Mouse (Mus musculus) hindbrain, embryonic 12.5 days (tissue): ENCODE data around the gene Fam163a. TPM values are rescaled to one million over a fixed set of nuclear protein-coding genes. Genes with fewer than 3 reads are reported as not detected.

Experiments used
- ATAC-seq: fragments of 200-750 bp; cut with Nextera tagmentation; 2 replicates; pipeline ENCODE4 v1.8.0; 2017; ENCODE audit warnings: moderate TSS enrichment; ENCODE audit not compliant: low FRiP score
- H3K27ac ChIP-seq: fragments of 300-500 bp; sonication (generic); 2 replicates; pipeline ENCODE4 v1.5.1; 2016; ENCODE audit warnings: mild to moderate bottlenecking
- H3K27me3 ChIP-seq: fragments of 300-500 bp; sonication (generic); 2 replicates; pipeline ENCODE4 v1.6.1; 2016; ENCODE audit warnings: mild to moderate bottlenecking
- H3K36me3 ChIP-seq: fragments of 300-500 bp; sonication (generic); 2 replicates; pipeline ENCODE4 v1.6.1; 2016; ENCODE audit warnings: mild to moderate bottlenecking
- H3K4me1 ChIP-seq: fragments of 300-500 bp; sonication (generic); 2 replicates; pipeline ENCODE4 v1.6.1; 2016
- H3K4me2 ChIP-seq: fragments of 300-500 bp; sonication (generic); replicated peaks from 2 replicates; pipeline ENCODE4 v1.6.1; 2016; ENCODE audit warnings: mild to moderate bottlenecking
- H3K4me3 ChIP-seq: fragments of 300-500 bp; sonication (generic); 2 replicates; pipeline ENCODE4 v1.5.1; 2016; ENCODE audit warnings: mild to moderate bottlenecking
- H3K9ac ChIP-seq: fragments of 300-500 bp; sonication (generic); 2 replicates; pipeline ENCODE4 v1.6.1; 2016; ENCODE audit warnings: mild to moderate bottlenecking, moderate library complexity
- H3K9me3 ChIP-seq: fragments of 300-500 bp; sonication (generic); replicated peaks from 2 replicates; pipeline ENCODE4 v1.6.1; 2016; ENCODE audit warnings: mild to moderate bottlenecking
- WGBS: fragments of 180-500 bp; shearing (Covaris S2); methylation state at CpG from one replicate; pipeline ENCODE4 v1.1.7; 2016; 5-methylcytosine and 5-hydroxymethylcytosine counted together
- polyA plus RNA-seq: library from polyadenylated mRNA; unstranded; fragments of >200 nt; fragmentation: Nextera tagmentation; extraction: Ambion mirVana; gene quantifications from 2 replicates; pipeline ENCODE4 v1.2.1, GENCODE M21; 2016

The Fam163a gene
- polyA plus RNA-seq, 1 experiment from 2014 or later = 7.9 TPM

DNA sequence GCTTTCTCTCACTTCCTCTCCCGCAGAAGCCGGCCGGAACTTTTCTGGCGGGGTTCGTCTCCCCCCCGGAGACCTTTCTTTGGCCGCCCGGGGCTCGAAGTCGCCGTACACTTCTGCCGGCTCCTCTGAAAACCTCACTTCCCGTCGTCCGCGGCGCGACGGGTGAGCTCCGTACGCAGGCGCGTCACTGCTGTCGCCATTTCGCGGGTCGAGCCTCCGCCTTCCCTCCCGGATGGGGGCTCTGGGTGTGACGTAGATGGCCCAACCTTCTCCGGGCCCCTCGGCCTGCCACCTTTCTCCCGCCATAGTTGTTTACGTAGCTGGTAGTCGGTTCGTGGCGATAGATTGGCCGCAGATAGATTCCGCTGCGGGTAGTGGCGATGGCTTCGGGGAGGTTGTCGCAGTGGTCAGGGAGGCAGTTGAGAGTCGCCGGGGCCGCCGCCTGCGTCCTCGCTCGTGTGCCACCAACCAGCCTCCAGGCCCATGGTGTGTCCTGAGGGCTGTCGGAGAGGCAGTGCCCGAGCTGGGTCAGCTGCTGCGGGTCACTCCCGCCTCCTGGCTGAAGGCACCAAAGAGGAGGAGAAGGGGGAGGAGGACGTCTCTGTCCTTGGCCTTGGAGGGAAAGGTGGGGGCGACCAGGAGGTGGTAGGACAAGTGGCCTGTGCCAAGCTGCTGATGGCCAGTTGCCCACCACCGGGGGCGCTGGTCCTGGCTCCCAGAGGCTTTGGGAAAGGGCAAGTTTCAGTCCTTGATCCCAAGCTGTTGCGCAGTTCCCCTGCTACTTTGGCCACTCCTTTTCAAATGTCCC is 168.7 kb downstream of the Fam163a start, which contains the start of gene Tor1aip1:
Tor1aip1 (minus strand) TSS at position 551 of the 808 bp plus-strand sequence.
- no peaks in the 10 kb centered on the region for H3K9me3 ChIP-seq
- no peaks in the 10 kb centered on the region for H3K27me3 ChIP-seq
- H3K27ac ChIP-seq = peak within 1 kb of the TSS; percentile 99
- ATAC-seq = peak; percentile 96
- peaks cover 21% of the 10 kb centered on the region for H3K36me3 ChIP-seq
- peak within 1 kb of the TSS; percentile 77 for H3K4me3 ChIP-seq
- under 1% methylated on average over 59 of the region's 59 CpGs for WGBS
- H3K4me2 ChIP-seq = peak within 1 kb of the TSS; percentile 69
- H3K4me1 ChIP-seq = peaks cover 14% of the 10 kb centered on the region
- H3K9ac ChIP-seq = peak within 1 kb of the TSS; percentile 89

DNA sequence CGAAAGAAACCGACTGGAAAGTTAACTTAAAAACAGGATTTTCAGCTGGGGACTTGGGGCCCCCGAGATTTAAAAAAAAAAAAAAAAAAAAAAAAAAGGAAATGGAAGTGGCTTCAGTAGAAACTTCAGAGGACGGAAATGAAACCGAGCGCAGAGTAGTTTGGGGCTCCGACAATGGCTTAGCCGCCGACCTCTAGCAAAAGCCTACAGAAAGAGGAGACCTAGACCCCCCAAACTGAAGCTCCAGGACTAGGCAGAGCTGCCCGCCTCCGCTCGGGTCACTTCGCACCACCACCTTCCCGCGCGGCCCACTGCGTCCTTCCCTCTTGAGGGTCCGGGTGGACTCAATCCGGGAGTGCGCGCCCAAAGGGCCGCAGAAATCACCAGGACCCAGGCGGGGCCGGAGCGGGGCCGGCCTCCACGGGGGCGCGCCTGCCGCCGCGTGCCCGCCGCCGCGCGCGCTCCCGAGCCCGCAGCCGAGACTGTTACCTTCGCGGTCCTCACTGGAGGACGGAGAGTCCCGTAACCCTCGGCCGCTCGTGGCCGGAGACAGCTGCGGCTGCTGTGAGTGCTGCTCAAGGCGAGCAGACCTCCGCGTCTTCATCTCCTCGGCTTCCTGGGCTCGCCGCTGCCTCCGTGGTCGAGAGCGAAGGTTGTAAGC is 169.4 kb downstream of the Fam163a start, which contains the start of gene Tor1aip2:
Tor1aip2 (plus strand) TSS at position 135 of the 661 bp plus-strand sequence.
- ATAC-seq = peak; percentile 85
- H3K9ac ChIP-seq = peak within 1 kb of the TSS; percentile 89
- peaks cover 28% of the 10 kb centered on the region for H3K36me3 ChIP-seq
- H3K27me3 ChIP-seq = no peaks in the 10 kb centered on the region
- H3K4me2 ChIP-seq = peak within 1 kb of the TSS; percentile 69
- H3K4me3 ChIP-seq = peak within 1 kb of the TSS; percentile 77
- peaks cover 14% of the 10 kb centered on the region for H3K4me1 ChIP-seq
- H3K27ac ChIP-seq = peak within 1 kb of the TSS; percentile 99
- no peaks in the 10 kb centered on the region for H3K9me3 ChIP-seq
- WGBS = under 1% methylated on average over 56 of the region's 59 CpGs

DNA sequence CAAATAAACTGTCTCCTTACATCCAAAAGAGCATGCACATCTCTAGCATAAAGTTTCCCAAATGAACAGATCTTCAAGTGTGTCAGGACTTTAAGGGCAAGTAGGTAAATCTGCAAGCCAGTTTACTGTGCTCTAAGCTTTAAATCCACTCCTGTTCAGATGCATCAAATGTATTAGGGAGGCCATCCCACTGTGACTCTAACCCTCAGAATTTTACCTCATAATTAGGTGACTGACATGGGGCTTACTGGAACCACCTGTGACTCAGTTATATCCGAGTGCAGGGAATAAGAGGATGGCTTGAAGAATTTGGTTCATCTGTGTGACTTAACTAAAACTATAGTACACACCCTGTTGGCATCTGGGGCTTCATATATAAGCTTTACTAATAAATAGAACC is 170.2 kb downstream of the Fam163a start:
- H3K4me1 ChIP-seq = peaks cover 14% of the 10 kb centered on the region
- peak overlapping the region; percentile 69 for H3K4me2 ChIP-seq
- no peak overlapping the region for H3K27ac ChIP-seq
- peak overlapping the region; percentile 53 for H3K9ac ChIP-seq
- H3K4me3 ChIP-seq = peak overlapping the region; percentile 77
- no peak for ATAC-seq
- WGBS = 45% methylated on average over 1 of the region's 1 CpGs
- no peaks in the 10 kb centered on the region for H3K27me3 ChIP-seq
- no peaks in the 10 kb centered on the region for H3K9me3 ChIP-seq
- H3K36me3 ChIP-seq = peaks cover 33% of the 10 kb centered on the region

DNA sequence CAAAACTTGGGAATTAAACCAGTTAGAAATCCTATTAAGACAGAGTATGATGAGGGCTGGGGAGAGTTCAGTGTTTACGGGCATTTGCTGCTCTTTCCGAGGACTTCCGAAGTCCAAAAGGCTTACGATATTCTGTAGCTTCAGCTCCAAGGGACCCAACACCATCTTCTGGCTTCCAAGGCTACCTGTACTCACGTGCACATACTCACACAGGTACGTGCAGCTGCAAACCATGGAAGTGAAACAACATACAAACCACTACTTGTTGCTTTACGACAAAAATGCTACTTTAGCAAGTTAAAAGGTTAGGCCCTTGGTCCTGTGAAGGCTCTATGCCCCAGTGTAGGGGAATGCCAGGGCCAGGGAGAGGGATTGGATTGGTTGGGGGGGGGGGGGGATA is 170.9 kb downstream of the Fam163a start:
- H3K4me2 ChIP-seq = no peak overlapping the region
- H3K27ac ChIP-seq = no peak overlapping the region
- WGBS = 98% methylated on average over 7 of the region's 7 CpGs
- peaks cover 14% of the 10 kb centered on the region for H3K4me1 ChIP-seq
- H3K9ac ChIP-seq = no peak overlapping the region
- peaks cover 38% of the 10 kb centered on the region for H3K36me3 ChIP-seq
- H3K27me3 ChIP-seq = no peaks in the 10 kb centered on the region
- ATAC-seq = no peak
- H3K4me3 ChIP-seq = no peak overlapping the region
- H3K9me3 ChIP-seq = no peaks in the 10 kb centered on the region

DNA sequence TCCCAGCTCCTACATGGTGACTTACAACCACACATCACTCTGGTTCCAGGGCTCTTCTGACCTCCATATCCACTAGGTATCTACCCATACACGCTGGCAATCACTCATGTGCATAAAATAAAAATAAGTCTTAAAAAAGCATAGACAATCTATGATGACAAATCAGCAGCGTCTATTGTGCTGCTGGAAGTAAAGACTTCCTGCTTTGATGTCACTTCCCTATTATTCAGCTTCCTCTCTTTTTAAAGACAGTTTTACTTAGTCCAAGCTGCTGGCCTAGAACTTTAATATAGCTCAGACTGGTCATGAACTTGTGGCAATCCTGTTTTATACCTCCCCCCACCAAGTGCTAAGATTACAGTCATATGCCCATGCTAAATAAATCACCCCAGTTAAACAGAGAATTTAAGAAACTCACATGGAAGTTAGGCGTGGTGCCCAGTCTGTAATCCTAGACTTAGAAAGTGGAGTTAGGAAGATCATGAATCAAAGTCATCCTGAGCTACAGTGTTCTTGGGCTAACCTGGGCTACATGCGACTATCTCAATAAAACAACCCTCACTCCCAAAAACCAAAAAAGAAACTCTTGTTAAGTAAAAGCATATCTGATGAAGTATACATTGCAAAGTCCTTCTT is 176.4 kb downstream of the Fam163a start:
- H3K4me1 ChIP-seq = no peaks in the 10 kb centered on the region
- H3K4me3 ChIP-seq = no peak overlapping the region
- H3K36me3 ChIP-seq = peaks cover 51% of the 10 kb centered on the region
- H3K9me3 ChIP-seq = no peaks in the 10 kb centered on the region
- no peak for ATAC-seq
- 96% methylated on average over 4 of the region's 4 CpGs for WGBS
- no peak overlapping the region for H3K4me2 ChIP-seq
- H3K27ac ChIP-seq = no peak overlapping the region
- H3K9ac ChIP-seq = no peak overlapping the region
- H3K27me3 ChIP-seq = no peaks in the 10 kb centered on the region

DNA sequence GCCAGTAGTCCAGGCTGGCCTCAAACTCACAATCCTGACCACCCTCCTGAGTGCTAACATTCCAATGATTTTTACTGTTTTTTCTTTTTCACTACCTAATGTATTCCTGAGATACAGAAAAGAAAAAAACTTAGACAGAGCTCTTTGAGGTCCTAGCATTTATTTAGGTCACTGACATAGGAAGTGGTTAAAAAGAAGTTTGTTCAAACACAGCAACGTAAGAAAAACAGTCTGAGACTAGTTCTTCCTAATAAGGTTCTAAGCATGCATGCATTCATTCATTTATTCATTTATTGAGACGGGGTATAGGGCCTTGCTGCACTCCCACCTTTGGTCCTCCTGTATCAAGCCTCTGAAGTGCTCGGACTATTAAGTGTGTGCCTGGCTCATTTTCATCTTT is 177.0 kb downstream of the Fam163a start:
- Histone ChIP-seq H3K4me1 (no peaks in the 10 kb centered on the region), H3K27ac (no peak overlapping the region), H3K4me2 (no peak overlapping the region), H3K27me3 (no peaks in the 10 kb centered on the region), H3K4me3 (no peak overlapping the region), H3K9me3 (no peaks in the 10 kb centered on the region), H3K36me3 (peaks cover 45% of the 10 kb centered on the region), H3K9ac (no peak overlapping the region)
- WGBS = 95% methylated on average over 3 of the region's 3 CpGs
- no peak for ATAC-seq

Other genes with a start within 250 kb of the Fam163a start
- gene Cep350, start 231.8 kb downstream of the Fam163a start, polyA plus RNA-seq = 14.0 and 17.2 TPM in 2 replicates
- 91.7 and 94.1 TPM in 2 replicates for gene Tor1aip2, start 169.6 kb downstream of the Fam163a start, polyA plus RNA-seq
- gene Tor1aip1, start 168.5 kb downstream of the Fam163a start, polyA plus RNA-seq = 37.2 and 43.1 TPM in 2 replicates
- gene Tdrd5, start 98.6 kb upstream of the Fam163a start, polyA plus RNA-seq = 0.16 and 0.34 TPM in 2 replicates
- 0.10 TPM in 1 of 2 replicates, not detected in the other for gene Nphs2, start 105.7 kb upstream of the Fam163a start, polyA plus RNA-seq
- 612 and 684 TPM in 2 replicates for gene Gm2000, start 161.0 kb upstream of the Fam163a start, polyA plus RNA-seq
- 0.27 and 0.67 TPM in 2 replicates for gene Axdnd1, start 216.1 kb upstream of the Fam163a start, polyA plus RNA-seq